Mouse (Mus musculus) 416B (cell line): ENCODE results near the gene Nudt7.

Source experiments
- DNase-seq: peaks from one replicate; pipeline ENCODE4 v3.0.0; 2011; ENCODE audit warnings: low read depth

Gene Nudt7

GRCm38 (mm10) chr8:114133510-114134362 is at the start of gene Nudt7:
Gene Nudt7, plus strand, starts transcription at chr8:114133557.
- DNase-seq = peak; percentile 99

DNA sequence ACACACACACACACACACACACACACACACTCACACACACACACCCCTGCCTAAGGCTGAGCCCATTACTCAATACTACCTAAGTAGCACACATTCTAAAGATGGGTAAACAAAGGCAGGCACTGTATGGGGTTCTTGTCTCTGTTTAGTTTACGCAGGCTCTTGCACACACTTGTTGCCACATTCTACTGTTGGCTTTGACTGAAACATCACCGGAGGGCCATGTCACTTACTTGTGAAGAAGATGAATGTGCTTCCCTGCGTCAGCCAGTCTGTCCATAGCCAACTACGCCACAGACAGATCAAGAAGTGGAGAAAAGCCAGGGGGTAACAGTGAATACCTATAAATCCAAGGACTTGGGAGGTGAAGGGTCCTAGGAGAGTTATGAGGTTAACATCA is 45.4 kb upstream of the Nudt7 start:
- DNase-seq = no peak

DNA sequence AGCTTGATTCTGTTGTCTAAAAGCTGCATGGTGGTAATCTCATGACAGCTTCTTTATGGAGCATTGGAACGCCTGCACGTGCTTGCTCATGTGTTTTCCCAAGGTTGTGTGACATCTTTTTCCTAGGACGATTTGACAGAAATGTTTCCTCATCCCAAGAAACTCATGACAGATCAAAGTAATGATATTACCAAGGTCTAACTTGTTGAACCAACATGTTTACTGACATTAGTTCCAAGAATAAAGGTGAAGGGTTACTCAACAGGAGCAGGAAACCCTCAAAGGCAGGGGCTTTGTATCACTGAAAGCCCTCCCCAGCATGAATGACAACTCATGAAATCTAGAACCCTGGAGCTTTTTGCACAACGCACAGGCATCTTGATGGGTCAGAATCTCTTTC is 42.6 kb upstream of the Nudt7 start:
- no peak for DNase-seq

- no peak for DNase-seq
Observed at GRCm38 (mm10) chr8:114093321-114093720, 40.0 kb upstream of the Nudt7 start.

- no peak for DNase-seq
Observed at GRCm38 (mm10) chr8:114094526-114094925, 38.8 kb upstream of the Nudt7 start.

DNA sequence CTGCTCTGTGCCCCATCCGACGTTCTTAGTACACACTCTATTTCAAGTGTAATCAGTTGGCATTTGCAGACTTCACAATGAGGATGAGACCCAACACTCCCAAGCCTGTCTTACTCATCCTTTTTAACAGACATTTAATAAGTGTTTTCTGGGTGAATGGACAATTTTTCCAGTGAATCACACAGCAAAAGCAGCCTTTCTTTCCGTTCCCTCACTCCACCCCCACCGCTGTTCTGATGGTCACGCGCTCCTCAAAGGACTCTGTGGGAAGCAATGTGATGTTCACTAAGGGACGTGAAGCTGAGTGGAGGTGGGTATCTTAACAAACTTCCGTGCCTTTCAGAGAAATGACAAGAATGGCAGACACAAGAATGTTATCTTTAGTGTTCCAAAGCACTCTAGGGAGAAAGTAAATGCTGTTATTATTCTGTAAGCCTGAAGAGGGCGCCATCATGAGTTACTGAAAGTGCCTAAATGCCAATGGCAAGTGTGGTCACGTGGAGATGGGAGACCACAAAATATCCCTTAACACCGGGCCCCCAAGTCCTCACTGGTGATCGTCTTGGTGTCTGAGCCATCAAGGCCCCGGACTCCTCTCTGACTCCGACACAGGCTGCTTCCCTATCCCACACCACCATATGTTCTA is 32.7 kb upstream of the Nudt7 start:
- DNase-seq = peak; percentile 39

- DNase-seq = no peak
Observed at GRCm38 (mm10) chr8:114103401-114103800, 30.0 kb upstream of the Nudt7 start.

DNA sequence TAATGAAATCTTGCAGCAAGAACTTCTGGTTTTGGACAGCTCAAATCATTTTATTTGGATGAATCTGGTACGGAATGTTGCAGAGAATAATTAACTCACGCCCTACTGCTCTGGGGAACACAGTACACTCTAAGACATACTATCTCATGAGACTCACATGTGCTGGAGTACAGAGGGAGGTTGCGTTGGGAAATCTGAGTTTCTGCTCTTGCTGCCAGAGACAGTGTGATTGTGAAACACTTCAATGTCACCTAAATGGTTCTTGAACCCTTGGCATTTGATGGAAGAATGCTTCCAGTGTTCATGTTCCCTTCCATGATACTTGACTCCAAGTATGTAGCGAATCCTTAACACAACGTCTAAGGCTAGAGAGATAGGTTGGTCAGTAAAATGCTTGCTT is 27.4 kb upstream of the Nudt7 start:
- DNase-seq = no peak

- no peak for DNase-seq
Observed at GRCm38 (mm10) chr8:114109365-114110140, 23.8 kb upstream of the Nudt7 start.

DNA sequence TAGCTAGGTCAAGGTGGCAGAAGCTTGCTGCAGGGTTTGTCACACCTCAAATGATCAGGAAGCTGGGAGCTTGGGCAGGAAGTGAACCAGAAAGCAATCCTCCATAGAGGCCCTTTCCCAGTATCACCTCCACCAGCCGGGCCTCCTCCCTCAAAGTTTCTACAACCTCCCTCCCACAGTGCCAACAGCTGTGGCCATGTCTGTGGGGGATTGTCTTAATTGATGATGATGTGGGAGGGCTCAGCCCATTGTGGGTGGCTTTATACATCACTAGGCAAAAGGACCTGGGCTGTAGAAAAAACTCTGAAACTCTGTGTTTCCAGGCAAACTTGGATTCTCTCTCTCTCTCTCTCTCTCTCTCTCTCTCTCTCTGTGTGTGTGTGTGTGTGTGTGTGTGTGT is 18.3 kb upstream of the Nudt7 start:
- no peak for DNase-seq

DNA sequence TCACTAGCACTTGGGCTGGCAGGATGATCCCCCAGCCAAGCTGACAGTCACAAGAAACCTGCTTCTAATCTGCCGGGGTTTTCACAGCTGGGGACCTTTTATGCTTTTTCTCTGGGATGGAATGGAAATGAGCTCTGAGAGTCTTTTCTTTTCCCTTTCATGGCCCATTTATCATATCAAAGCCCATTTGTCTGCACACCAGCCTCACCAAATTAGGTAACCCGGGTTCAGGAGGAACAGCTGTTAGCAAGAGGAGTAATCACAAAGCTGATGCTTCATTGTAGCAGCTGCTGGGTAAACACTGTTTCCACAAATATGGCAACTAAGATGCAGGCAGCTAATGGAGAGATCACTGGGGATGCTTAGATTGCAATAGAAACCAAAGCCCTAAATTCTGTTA is 17.3 kb upstream of the Nudt7 start:
- no peak for DNase-seq

GRCm38 (mm10) chr8:114117439-114117838 is 15.9 kb upstream of the Nudt7 start:
- DNase-seq = peak; percentile 70

DNA sequence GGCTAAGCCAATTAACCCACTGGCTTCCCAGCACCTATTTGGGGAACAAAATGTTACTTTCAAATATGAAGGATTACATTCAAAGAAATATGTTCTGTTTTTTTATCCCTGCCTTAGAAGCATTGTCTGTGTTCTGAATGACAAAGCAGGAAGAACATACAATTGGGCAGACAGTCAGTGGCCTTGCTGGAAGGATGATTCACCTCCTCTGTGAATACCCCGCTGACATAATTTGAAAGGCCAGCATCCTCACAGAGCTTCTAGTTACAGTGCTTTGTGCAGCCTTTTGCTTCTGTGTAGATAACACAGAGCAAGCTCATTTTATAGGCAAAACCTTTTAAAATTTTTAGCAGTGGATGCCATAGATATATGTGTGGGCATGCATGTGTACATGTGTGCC is 11.6 kb upstream of the Nudt7 start:
- peak; percentile 87 for DNase-seq

- peak; percentile 94 for DNase-seq
Observed at GRCm38 (mm10) chr8:114123611-114124010, 9.7 kb upstream of the Nudt7 start.

GRCm38 (mm10) chr8:114124084-114124750 is 9.1 kb upstream of the Nudt7 start:
- no peak for DNase-seq

GRCm38 (mm10) chr8:114130838-114131237 is 2.5 kb upstream of the Nudt7 start:
- peak; percentile 58 for DNase-seq

DNA sequence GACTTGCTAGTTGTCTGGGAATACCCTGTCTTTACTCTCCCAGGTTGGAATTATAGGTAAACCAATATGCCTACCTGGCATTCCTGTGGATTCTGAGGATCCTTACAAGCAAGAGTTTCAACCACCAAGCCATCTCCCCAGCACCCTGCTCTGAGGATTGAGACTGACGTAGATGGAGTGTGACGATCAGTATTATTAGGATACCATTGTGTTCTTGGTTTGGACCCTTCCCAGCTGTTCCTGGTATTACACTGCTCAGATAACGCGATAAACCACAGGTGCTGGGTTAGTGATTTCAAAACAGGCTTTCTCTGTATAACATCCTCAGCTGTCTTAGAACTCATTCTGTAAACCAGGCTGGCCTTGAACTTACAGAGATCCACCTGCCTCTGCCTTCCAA is 1.9 kb upstream of the Nudt7 start:
- no peak for DNase-seq

DNA sequence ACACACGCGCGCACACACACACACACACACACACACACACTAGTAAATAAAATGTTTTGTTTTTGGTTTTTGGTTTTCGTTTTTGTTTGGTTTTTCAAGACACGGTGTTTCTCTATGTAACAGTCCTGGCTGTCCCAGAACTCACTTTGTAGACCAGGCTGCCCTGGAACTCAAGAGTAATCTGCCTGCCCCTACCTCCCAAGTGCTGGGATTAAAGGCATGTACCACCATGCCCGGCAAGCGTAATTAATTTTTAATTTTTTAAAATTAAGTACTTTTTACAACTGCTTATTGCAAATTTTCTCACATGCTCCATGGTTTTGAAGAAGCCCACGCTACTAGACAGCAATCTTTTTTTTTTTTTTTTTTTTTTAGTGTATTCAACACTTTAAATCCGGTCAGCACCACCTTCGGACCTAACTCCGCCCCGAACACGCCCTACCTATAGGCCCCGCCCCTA is 277 bp upstream of the Nudt7 start:
- no peak for DNase-seq

- peak; percentile 69 for DNase-seq
Observed at GRCm38 (mm10) chr8:114136750-114137149, 3.4 kb downstream of the Nudt7 start.

GRCm38 (mm10) chr8:114137181-114137580 is 3.8 kb downstream of the Nudt7 start:
- DNase-seq = no peak

DNA sequence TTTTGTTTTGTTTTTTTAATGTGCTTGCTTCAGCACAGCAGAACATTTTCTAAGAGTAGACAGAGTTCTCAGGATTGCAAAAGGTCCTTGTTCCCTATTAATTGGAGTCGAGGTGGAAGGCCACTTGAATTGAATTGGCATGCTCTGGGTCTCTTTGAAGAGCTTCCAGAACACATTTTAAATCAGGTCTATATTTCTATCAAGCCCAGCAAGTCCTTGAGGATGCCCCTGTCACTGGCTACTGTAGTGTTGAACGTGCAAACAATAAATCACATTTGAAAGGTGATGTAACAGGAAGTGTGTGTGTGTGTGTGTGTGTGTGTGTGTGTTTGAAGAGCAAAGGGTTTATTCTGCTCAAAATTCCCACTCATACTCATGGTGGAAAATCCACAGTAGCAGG is 7.1 kb downstream of the Nudt7 start:
- DNase-seq = no peak

DNA sequence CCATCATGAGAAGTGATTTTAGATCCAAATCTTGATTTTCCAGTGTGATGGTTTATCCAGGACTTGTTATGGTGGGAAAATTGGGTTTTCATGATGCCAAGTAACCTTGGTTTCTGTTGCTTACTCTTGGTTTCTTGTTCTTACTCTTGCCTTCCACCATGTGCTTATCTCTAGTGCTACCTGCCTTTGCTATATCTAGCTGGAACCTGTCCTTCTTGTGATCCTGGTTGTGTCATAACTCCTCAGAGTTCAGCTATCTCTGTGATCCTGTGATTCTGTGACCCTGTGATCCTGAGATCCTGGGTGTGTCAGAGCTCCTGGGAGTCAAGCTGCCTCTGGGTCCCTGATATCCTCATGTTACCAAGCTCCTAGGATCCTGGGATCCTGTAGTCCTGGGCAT is 8.8 kb downstream of the Nudt7 start:
- DNase-seq = no peak
